Mouse (Mus musculus): ENCODE data around the gene Gcnt2.

GRCm38 (mm10) chr13:40893573-40893972, 34.0 kb downstream of the Gcnt2 start:
- TF ChIP-seq CTCF (IDR thresholded peaks at IDR 0.05; ENCODE audit: low read depth) = no peak
- no peak for TF ChIP-seq EP300 (IDR thresholded peaks at IDR 0.05; ENCODE audit: low read depth)

All from liver, postnatal 0 days (tissue).